Mouse (Mus musculus) embryo, embryonic 9.5 days (tissue): ENCODE results near the gene Inpp5a.
"Not testable (repeated sequence)": the region's sequence is repeated elsewhere in the genome, so short reads cannot be mapped to it uniquely, and the experiment has no call there.

Source experiments
- DNase-seq: peaks from one replicate; pipeline ENCODE4 v3.0.0-alpha.2; 2017; ENCODE audit errors: extremely low spot score

Gene Inpp5a

GRCm38 (mm10) chr7:139399977-139400685, 11.2 kb downstream of the Inpp5a start:
- no peak for DNase-seq

DNA sequence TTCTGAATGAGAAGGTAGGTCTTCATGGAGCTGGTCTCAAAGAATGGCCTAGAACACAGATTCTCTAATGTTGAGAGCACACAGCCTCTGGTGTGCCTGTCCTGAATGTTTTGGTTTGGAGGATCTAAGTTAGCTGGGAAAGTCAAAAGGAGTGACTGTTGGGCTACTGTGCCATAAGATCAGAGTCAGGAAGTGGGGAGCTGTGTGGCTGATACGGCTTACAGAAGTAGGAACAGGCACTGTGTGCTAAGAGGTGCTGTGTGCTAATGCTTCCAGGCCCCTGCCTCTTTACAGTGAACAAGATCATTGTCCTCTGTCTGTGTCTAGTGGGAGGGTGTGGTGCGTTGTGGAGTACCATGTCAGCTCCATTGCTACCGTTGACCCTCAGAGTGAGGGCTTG, 12.0 kb downstream of the Inpp5a start:
- no peak for DNase-seq

- DNase-seq: no peak
Observed at GRCm38 (mm10) chr7:139401791-139402190, 12.9 kb downstream of the Inpp5a start.

- no peak for DNase-seq
Observed at GRCm38 (mm10) chr7:139402721-139403120, 13.8 kb downstream of the Inpp5a start.

DNA sequence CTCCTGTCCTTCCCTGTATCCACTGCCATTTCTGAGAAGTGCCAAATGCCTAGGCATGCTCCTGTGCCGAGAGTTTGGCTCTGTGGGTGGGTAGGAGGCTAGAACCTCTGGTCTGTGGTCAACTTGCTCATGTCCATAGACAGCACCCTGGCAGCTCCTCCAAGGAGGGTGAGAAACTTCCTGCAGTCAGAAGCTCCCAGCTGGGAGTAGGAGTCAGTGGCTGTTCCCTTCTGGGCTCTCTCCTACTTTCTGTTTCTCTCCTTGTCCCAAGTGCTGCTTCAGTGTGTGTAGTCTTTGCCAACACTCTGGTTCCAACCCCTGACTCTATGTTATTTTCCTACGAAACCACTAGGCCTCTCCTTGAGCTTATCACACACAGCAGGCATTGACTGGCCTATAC, 17.7 kb downstream of the Inpp5a start:
- DNase-seq: no peak

DNA sequence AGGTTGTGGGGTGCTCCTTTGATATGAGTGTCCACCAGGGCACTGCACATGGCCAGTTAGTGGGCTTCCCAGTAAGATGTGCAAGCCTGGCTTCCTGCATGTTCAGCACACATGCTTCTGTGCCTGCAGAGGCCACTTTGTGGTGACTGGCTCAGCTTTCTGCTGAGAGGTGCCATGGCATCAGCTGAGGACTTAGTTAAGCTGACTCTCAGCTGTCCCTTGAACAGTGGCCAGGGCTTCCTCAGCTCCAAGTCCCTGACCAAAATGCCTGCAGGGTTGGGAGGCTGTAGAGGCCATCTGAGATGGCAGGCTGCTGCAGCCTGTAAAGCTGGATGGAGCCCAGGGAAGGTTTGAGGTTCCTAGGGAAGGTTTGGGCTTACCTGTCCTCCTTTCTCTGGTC, 19.1 kb downstream of the Inpp5a start:
- no peak for DNase-seq

DNA sequence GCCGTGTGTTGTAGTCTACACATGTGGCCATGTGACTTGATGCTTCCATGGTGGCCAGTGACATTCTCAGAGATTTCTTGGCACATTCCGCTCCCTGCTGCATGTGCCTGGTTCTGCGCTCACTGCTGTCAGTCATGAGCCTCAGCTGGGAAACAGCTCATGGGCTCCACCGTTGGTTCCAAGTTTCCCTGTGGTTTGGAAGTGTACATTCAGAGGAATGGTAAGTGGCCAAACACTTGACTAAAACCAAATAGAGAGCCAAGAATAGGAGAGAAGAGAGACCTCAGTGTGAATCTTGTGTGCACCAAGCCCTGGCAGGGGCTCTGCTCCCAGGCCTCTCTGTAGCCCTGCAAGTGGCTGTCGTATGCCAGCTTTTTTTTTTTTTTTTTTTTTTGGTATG, 21.0 kb downstream of the Inpp5a start:
- DNase-seq: no peak

GRCm38 (mm10) chr7:139412223-139412950, 23.5 kb downstream of the Inpp5a start:
- DNase-seq: no peak

GRCm38 (mm10) chr7:139413400-139413799, 24.5 kb downstream of the Inpp5a start:
- no peak for DNase-seq

- DNase-seq: no peak
Observed at GRCm38 (mm10) chr7:139415616-139416225, 26.8 kb downstream of the Inpp5a start.

- no peak for DNase-seq
Observed at GRCm38 (mm10) chr7:139418371-139418770, 29.5 kb downstream of the Inpp5a start.

DNA sequence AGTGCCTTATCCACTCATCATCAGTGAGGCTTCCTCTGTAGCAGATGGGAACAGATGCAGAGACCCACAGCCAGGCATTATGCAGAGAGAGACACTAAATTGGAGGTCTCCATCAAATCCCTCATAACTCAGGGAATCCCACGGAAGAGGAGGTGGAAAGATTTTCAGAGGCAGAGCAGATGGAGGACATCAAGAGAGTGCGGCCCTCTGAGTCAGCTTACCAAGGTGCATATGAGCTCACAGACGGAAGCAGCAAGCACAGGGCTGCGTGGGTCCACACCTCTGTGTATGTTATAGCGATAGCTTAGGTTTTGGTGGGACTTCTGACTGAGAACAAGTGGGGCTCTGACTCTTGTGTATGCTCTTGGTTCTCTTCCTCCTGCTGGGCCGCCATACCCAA, 33.9 kb downstream of the Inpp5a start:
- DNase-seq: no peak

GRCm38 (mm10) chr7:139434095-139434830, 45.4 kb downstream of the Inpp5a start:
- no peak for DNase-seq

DNA sequence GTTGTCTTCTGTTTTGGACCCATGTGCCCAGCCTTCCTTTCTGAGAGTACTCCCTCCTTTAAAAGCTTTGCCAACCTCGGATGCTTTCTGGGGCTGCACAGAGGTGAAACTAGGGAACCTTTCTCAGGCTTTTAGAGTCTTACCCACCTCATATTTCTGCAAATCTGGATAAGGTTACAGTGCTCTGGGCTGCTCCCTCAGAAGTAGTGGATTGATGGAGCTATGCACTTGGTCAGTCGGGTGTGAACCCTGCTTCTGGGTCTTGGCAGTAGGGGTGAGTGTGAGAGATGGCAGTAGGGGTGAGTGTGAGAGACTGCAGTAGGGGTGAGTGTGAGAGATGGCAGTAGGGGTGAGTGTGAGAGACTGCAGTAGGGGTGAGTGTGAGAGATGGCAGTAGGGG, 46.0 kb downstream of the Inpp5a start:
- DNase-seq: not testable (repeated sequence)

- DNase-seq: no peak
Observed at GRCm38 (mm10) chr7:139435749-139436148, 46.8 kb downstream of the Inpp5a start.

- no peak for DNase-seq
Observed at GRCm38 (mm10) chr7:139436951-139437350, 48.0 kb downstream of the Inpp5a start.

- no peak for DNase-seq
Observed at GRCm38 (mm10) chr7:139437471-139437870, 48.6 kb downstream of the Inpp5a start.

DNA sequence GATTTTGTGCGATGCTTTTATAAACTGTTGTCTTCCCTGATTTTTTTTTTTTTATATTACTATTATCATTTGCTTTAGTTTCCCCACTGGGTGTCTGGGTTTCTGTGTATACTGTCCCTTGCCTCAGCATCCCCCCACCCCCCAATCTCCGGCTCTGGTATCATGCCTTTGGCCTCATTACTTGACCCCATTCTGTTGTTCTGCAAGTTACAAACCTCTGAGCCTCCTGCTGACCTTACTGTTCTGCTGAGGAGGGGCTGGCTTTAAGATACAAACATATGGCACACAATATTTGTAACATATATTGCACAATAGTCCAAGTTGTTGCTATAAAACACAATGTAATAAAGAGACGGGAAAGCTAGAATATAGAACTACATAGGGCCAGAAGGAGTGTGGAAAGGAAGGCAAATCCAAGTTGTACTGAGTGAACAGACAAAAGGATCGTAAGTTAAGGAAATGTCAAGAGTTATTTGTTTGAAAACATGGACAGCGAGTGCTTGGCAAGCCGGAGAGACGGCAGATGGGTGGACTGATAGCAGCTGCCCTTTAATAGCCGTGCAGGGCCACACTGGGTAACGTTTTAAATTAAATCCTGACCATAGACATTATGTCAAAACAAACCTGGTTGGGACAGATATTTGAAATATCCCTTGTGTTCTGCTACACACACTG, 49.2 kb downstream of the Inpp5a start:
- DNase-seq: no peak

DNA sequence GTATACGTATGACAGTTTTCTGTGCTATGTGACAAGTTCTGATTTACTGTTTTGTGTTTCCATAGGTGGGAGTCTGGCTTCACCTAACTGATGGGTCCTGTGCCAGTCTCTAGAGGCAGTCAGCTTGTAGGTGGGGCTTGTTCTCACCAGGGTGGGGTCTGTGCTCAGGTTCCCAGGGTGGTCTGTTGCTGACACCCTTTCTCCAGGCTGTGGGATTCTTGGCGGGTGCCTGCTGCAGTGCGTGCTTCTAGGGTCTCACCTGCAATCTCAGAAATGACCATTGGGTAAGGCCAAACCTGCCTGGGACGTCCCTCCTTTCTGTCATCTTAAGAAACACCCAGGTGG, 49.7 kb downstream of the Inpp5a start:
- DNase-seq: no peak

- DNase-seq: no peak
Observed at GRCm38 (mm10) chr7:139439031-139439430, 50.1 kb downstream of the Inpp5a start.

GRCm38 (mm10) chr7:139439922-139440895, 51.3 kb downstream of the Inpp5a start:
- DNase-seq: no peak
